Mouse (Mus musculus) kidney, embryonic 14.5 days (tissue): ENCODE results near the gene Hes3. TPM values are rescaled to one million over a fixed set of nuclear protein-coding genes. Genes with fewer than 3 reads are reported as not detected.

Experiments
- ATAC-seq: fragments of 200-750 bp; cut with Nextera tagmentation; 2 replicates; pipeline ENCODE4 v1.8.0; 2017; ENCODE audit warnings: moderate number of reproducible peaks, mild to moderate bottlenecking, moderate TSS enrichment, moderate library complexity; ENCODE audit not compliant: low FRiP score, low TSS enrichment
- H3K27ac ChIP-seq: fragments of 300-500 bp; sonication (generic); 2 replicates; pipeline ENCODE4 v1.5.1; 2014; ENCODE audit warnings: low read depth, mild to moderate bottlenecking, low read length, moderate library complexity, mixed read lengths
- H3K27me3 ChIP-seq: fragments of 300-500 bp; sonication (generic); 2 replicates; pipeline ENCODE4 v1.6.1; 2014; ENCODE audit warnings: mild to moderate bottlenecking, low read length; ENCODE audit not compliant: control insufficient read depth, insufficient read depth
- H3K36me3 ChIP-seq: fragments of 300-500 bp; sonication (generic); 2 replicates; pipeline ENCODE4 v1.6.1; 2014; ENCODE audit warnings: low read length, mixed read lengths; ENCODE audit not compliant: control insufficient read depth, insufficient read depth
- H3K4me1 ChIP-seq: fragments of 300-500 bp; sonication (generic); 2 replicates; pipeline ENCODE4 v1.6.1; 2014; ENCODE audit warnings: low read length, mixed read lengths; ENCODE audit not compliant: control insufficient read depth, insufficient read depth
- H3K4me2 ChIP-seq: fragments of 300-500 bp; sonication (generic); replicated peaks from 2 replicates; pipeline ENCODE4 v1.6.1; 2014; ENCODE audit warnings: low read depth, mild to moderate bottlenecking, low read length
- H3K4me3 ChIP-seq: fragments of 300-500 bp; sonication (generic); 2 replicates; pipeline ENCODE4 v1.5.1; 2014; ENCODE audit warnings: mild to moderate bottlenecking, low read length
- H3K9ac ChIP-seq: fragments of 300-500 bp; sonication (generic); 2 replicates; pipeline ENCODE4 v1.6.1; 2014; ENCODE audit warnings: low read depth, mild to moderate bottlenecking, low read length, moderate library complexity
- H3K9me3 ChIP-seq: fragments of 300-500 bp; sonication (generic); 2 replicates; pipeline ENCODE4 v1.6.1; 2016; ENCODE audit warnings: low read length; ENCODE audit not compliant: control insufficient read depth
- WGBS: fragments of 180-500 bp; shearing (Covaris S2); extraction: QIAGEN DNeasy Blood & Tissue Kit; methylation state at CpG from one replicate; pipeline ENCODE4 v1.1.7; 2014; 5-methylcytosine and 5-hydroxymethylcytosine counted together
- polyA plus RNA-seq: library from polyadenylated mRNA; unstranded; fragments of >200 nt; fragmentation: Nextera tagmentation; extraction: Ambion mirVana; gene quantifications from 2 replicates; pipeline ENCODE4 v1.2.1, GENCODE M21; 2014

Hes3 gene
- polyA plus RNA-seq, 1 experiment from 2014 or later: not detected

- H3K4me3 ChIP-seq: no peak overlapping the region
- H3K27me3 ChIP-seq: no peaks in the 10 kb centered on the region
- ATAC-seq: no peak
- no peaks in the 10 kb centered on the region for H3K9me3 ChIP-seq
- WGBS: 69% methylated on average over 9 of the region's 9 CpGs
- no peak overlapping the region for H3K27ac ChIP-seq
- H3K36me3 ChIP-seq: no peaks in the 10 kb centered on the region; the same call in 1 of the 2 replicates
- H3K4me2 ChIP-seq: no peak overlapping the region
- no peak overlapping the region for H3K9ac ChIP-seq
- H3K4me1 ChIP-seq: peaks cover 12% of the 10 kb centered on the region; the same call in 1 of the 2 replicates
Observed at GRCm38 (mm10) chr4:152270599-152270998, 20.9 kb downstream of the Hes3 start.

- Histone ChIP-seq H3K4me1 (peaks cover 12% of the 10 kb centered on the region; the same call in 1 of the 2 replicates), H3K36me3 (no peaks in the 10 kb centered on the region; the same call in 1 of the 2 replicates), H3K9me3 (no peaks in the 10 kb centered on the region), H3K27me3 (no peaks in the 10 kb centered on the region), H3K27ac (no peak overlapping the region), H3K9ac (no peak overlapping the region), H3K4me2 (no peak overlapping the region), H3K4me3 (no peak overlapping the region)
- ATAC-seq: no peak
- 89% methylated on average over 13 of the region's 13 CpGs for WGBS
Observed at GRCm38 (mm10) chr4:152269967-152270366, 21.5 kb downstream of the Hes3 start.

GRCm38 (mm10) chr4:152267748-152268369 is 23.6 kb downstream of the Hes3 start:
- H3K9ac ChIP-seq: no peak overlapping the region

GRCm38 (mm10) chr4:152266236-152266895 is 25.1 kb downstream of the Hes3 start:
- H3K9me3 ChIP-seq: no peaks in the 10 kb centered on the region
- no peak overlapping the region for H3K9ac ChIP-seq
- 42% methylated on average over 10 of the region's 10 CpGs for WGBS
- no peak for ATAC-seq
- no peak overlapping the region for H3K27ac ChIP-seq
- peaks cover 29% of the 10 kb centered on the region for H3K4me1 ChIP-seq
- no peaks in the 10 kb centered on the region; the same call in 1 of the 2 replicates for H3K36me3 ChIP-seq
- no peak overlapping the region for H3K4me2 ChIP-seq
- no peaks in the 10 kb centered on the region for H3K27me3 ChIP-seq
- no peak overlapping the region for H3K4me3 ChIP-seq

More at GRCm38 (mm10) chr4:152267748-152268369, 23.6 kb downstream of the Hes3 start:
- WGBS: 63% methylated on average over 13 of the region's 13 CpGs
- Histone ChIP-seq H3K27me3 (no peaks in the 10 kb centered on the region), H3K4me3 (no peak overlapping the region), H3K4me1 (peaks cover 24% of the 10 kb centered on the region), H3K9me3 (no peaks in the 10 kb centered on the region), H3K36me3 (no peaks in the 10 kb centered on the region; the same call in 1 of the 2 replicates), H3K27ac (no peak overlapping the region), H3K4me2 (no peak overlapping the region)
- ATAC-seq: no peak

- Histone ChIP-seq H3K9ac (no peak overlapping the region), H3K4me3 (no peak overlapping the region), H3K27ac (no peak overlapping the region), H3K36me3 (no peaks in the 10 kb centered on the region; the same call in 1 of the 2 replicates), H3K27me3 (no peaks in the 10 kb centered on the region), H3K4me1 (peaks cover 31% of the 10 kb centered on the region), H3K4me2 (no peak overlapping the region), H3K9me3 (no peaks in the 10 kb centered on the region)
- WGBS: 69% methylated on average over 5 of the region's 5 CpGs
- no peak for ATAC-seq
Observed at GRCm38 (mm10) chr4:152265791-152266190, 25.7 kb downstream of the Hes3 start.

GRCm38 (mm10) chr4:152264867-152265568 is 26.4 kb downstream of the Hes3 start:
- no peak overlapping the region for H3K27ac ChIP-seq
- no peaks in the 10 kb centered on the region for H3K9me3 ChIP-seq
- no peak for ATAC-seq
- H3K4me3 ChIP-seq: no peak overlapping the region
- H3K4me1 ChIP-seq: peaks cover 31% of the 10 kb centered on the region
- no peaks in the 10 kb centered on the region for H3K27me3 ChIP-seq
- no peak overlapping the region for H3K9ac ChIP-seq
- H3K4me2 ChIP-seq: no peak overlapping the region
- H3K36me3 ChIP-seq: no peaks in the 10 kb centered on the region; the same call in 1 of the 2 replicates
- 89% methylated on average over 9 of the region's 9 CpGs for WGBS

GRCm38 (mm10) chr4:152264177-152264530 is 27.3 kb downstream of the Hes3 start:
- ATAC-seq: no peak
- Histone ChIP-seq H3K4me3 (no peak overlapping the region), H3K27me3 (no peaks in the 10 kb centered on the region), H3K36me3 (no peaks in the 10 kb centered on the region; the same call in 1 of the 2 replicates), H3K4me2 (no peak overlapping the region), H3K9me3 (no peaks in the 10 kb centered on the region), H3K9ac (no peak overlapping the region), H3K27ac (peak overlapping the region; percentile 20), H3K4me1 (peaks cover 31% of the 10 kb centered on the region)
- WGBS: 53% methylated on average over 4 of the region's 4 CpGs

- WGBS: 31% methylated on average over 10 of the region's 10 CpGs
- H3K4me2 ChIP-seq: no peak overlapping the region
- H3K9ac ChIP-seq: no peak overlapping the region
- peak; percentile 68 for ATAC-seq
- no peak overlapping the region for H3K4me3 ChIP-seq
- peaks cover 31% of the 10 kb centered on the region for H3K4me1 ChIP-seq
- H3K27ac ChIP-seq: peak overlapping the region; percentile 20
- H3K36me3 ChIP-seq: no peaks in the 10 kb centered on the region; the same call in 1 of the 2 replicates
- H3K9me3 ChIP-seq: no peaks in the 10 kb centered on the region
- no peaks in the 10 kb centered on the region for H3K27me3 ChIP-seq
Observed at GRCm38 (mm10) chr4:152263512-152264176, 27.8 kb downstream of the Hes3 start.
